Mouse (Mus musculus): Measurements from ENCODE around the gene Mxd1. TPM values are rescaled to one million over a fixed set of nuclear protein-coding genes. Genes with fewer than 3 reads are reported as not detected.

Gene Mxd1
- polyA plus RNA-seq, 1 experiment from 2014 or later = 32.9 TPM

DNA sequence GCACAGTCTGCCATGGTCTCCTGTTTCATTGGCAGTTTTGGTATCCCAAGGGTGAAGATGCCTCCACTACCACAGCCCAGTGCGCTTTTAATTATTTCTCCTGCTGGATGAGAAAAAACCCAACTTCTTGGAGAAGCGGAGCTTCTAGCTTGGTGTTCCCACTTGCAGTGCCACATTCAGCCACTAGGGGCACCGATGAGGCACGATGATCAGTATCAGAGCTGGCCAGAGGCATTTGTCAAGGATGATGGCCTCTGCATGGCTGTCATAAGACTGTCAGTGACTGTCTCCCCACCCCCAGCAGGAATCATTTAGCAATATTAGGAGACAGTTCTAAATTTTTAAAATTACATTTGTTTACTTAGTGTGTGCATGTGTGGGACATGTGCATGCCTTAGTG is 69.8 kb downstream of the Mxd1 start:
- 17% methylated on average over 4 of the region's 4 CpGs for WGBS (ENCODE audit: insufficient replicate concordance)
- Histone ChIP-seq H3K9ac (no peak overlapping the region), H3K36me3 (no peaks in the 10 kb centered on the region), H3K27me3 (peaks cover 12% of the 10 kb centered on the region; the same call in 1 of the 2 replicates), H3K4me2 (no peak overlapping the region), H3K4me3 (replicated peaks) (no peak overlapping the region), H3K27ac (peak overlapping the region; percentile 62; the same call in 1 of the 2 replicates), H3K9me3 (replicated peaks) (no peaks in the 10 kb centered on the region), H3K4me1 (replicated peaks) (peaks cover 50% of the 10 kb centered on the region)
- DNase-seq (peak; percentile 73), ATAC-seq (ENCODE audit: low read depth) (peak; percentile 55)

DNA sequence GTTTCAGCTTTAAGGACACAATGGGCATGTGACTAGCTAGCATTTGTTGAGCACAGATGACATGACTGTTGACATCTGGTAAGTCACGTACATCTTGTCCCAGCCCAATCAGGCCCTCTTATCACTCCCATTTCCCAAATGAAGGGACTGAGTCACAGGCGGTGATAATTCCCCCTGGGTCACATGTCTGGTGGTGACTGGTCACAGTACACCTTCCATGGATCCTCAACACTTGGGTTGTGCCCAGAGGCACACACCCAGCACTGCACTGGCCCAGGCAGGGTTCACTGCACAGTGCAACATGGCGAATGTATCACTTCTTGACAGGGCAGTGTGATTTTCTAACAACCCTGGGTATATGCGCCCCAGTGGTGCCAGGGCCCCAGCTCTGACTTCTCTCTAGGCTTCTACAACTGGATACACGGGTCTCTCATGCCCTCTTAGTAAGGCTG is 70.2 kb downstream of the Mxd1 start:
- Histone ChIP-seq H3K27ac (peak overlapping the region; percentile 60), H3K36me3 (no peaks in the 10 kb centered on the region), H3K4me3 (replicated peaks) (no peak overlapping the region), H3K4me1 (replicated peaks) (peaks cover 51% of the 10 kb centered on the region), H3K27me3 (peaks cover 12% of the 10 kb centered on the region; the same call in 1 of the 2 replicates), H3K4me2 (no peak overlapping the region), H3K9me3 (replicated peaks) (no peaks in the 10 kb centered on the region), H3K9ac (no peak overlapping the region)
- WGBS (ENCODE audit: insufficient replicate concordance) = 53% methylated on average over 5 of the region's 5 CpGs
- ATAC-seq (ENCODE audit: low read depth) (peak; percentile 58), DNase-seq (no peak)

Other genes with a start within 250 kb of the Mxd1 start
- not detected in 2 replicates for gene Gm44790, start 242.5 kb downstream of the Mxd1 start, polyA plus RNA-seq (2015; fragmentation: Nextera tagmentation; extraction: Ambion mirVana)
- 12.4 and 14.5 TPM in 2 replicates for gene C87436, start 230.8 kb downstream of the Mxd1 start, polyA plus RNA-seq (2015; fragmentation: Nextera tagmentation; extraction: Ambion mirVana)
- gene Pcbp1, start 142.8 kb downstream of the Mxd1 start, polyA plus RNA-seq (2015; fragmentation: Nextera tagmentation; extraction: Ambion mirVana) = 327 and 339 TPM in 2 replicates
- 0.25 and 0.29 TPM in 2 replicates for gene Asprv1, start 41.0 kb downstream of the Mxd1 start, polyA plus RNA-seq (2015; fragmentation: Nextera tagmentation; extraction: Ambion mirVana)
- gene Snrnp27, start 15.4 kb upstream of the Mxd1 start, polyA plus RNA-seq (2015; fragmentation: Nextera tagmentation; extraction: Ambion mirVana) = 71.2 and 86.4 TPM in 2 replicates
- 8.9 and 10.3 TPM in 2 replicates for gene Gmcl1, start 64.2 kb upstream of the Mxd1 start, polyA plus RNA-seq (2015; fragmentation: Nextera tagmentation; extraction: Ambion mirVana)
- gene Anxa4, start 124.4 kb upstream of the Mxd1 start, polyA plus RNA-seq (2015; fragmentation: Nextera tagmentation; extraction: Ambion mirVana) = 28.1 and 31.7 TPM in 2 replicates
- gene Aak1, start 180.4 kb upstream of the Mxd1 start, polyA plus RNA-seq (2015; fragmentation: Nextera tagmentation; extraction: Ambion mirVana) = 3.4 and 4.3 TPM in 2 replicates

Data from liver, embryonic 13.5 days (tissue).